Mouse (Mus musculus): ENCODE results near the gene Itga7.

- TF ChIP-seq POLR2A (IDR thresholded peaks at IDR 0.05; ENCODE audit: low read depth, low read length), result no peak
- no peak for TF ChIP-seq CTCF (conservative IDR thresholded peaks at IDR 0.05; ENCODE audit: insufficient read depth, insufficient read length, low read depth, low read length)
These were observed 10.9 kb upstream of the Itga7 start, which contains the start of gene Rdh5 for GRCm38 (mm10) chr10:128922822-128923012.

Measured in kidney, adult 2 months (tissue).